Mouse (Mus musculus): ENCODE results near the gene Tnfaip2.

Gene Tnfaip2

GRCm38 (mm10) chr12:111442309-111443010 lies at the start of gene Tnfaip2:
TSS of gene Tnfaip2 (plus strand) at chr12:111442469.
- TF ChIP-seq GATA4 (IDR thresholded peaks at IDR 0.05; ENCODE audit: insufficient replicate concordance, low read length) = no peak

GRCm38 (mm10) chr12:111394008-111394407 lies 48.3 kb upstream of the Tnfaip2 start:
- TF ChIP-seq GATA4 (IDR thresholded peaks at IDR 0.05; ENCODE audit: insufficient replicate concordance, low read length) = no peak

GRCm38 (mm10) chr12:111396997-111397396 lies 45.3 kb upstream of the Tnfaip2 start:
- no peak for TF ChIP-seq GATA4 (IDR thresholded peaks at IDR 0.05; ENCODE audit: insufficient replicate concordance, low read length)

- no peak for TF ChIP-seq GATA4 (IDR thresholded peaks at IDR 0.05; ENCODE audit: insufficient replicate concordance, low read length)
Measured at GRCm38 (mm10) chr12:111401454-111402184, 40.6 kb upstream of the Tnfaip2 start.

- no peak for TF ChIP-seq GATA4 (IDR thresholded peaks at IDR 0.05; ENCODE audit: insufficient replicate concordance, low read length)
Measured at GRCm38 (mm10) chr12:111404880-111405279, 37.4 kb upstream of the Tnfaip2 start.

- TF ChIP-seq GATA4 (IDR thresholded peaks at IDR 0.05; ENCODE audit: insufficient replicate concordance, low read length) = no peak
Measured at GRCm38 (mm10) chr12:111406622-111407021, 35.6 kb upstream of the Tnfaip2 start, which contains the start of gene Lbhd2. TSS of gene Lbhd2 (plus strand) at chr12:111406809.

- no peak for TF ChIP-seq GATA4 (IDR thresholded peaks at IDR 0.05; ENCODE audit: insufficient replicate concordance, low read length)
Measured at GRCm38 (mm10) chr12:111409583-111409982, 32.7 kb upstream of the Tnfaip2 start.

- no peak for TF ChIP-seq GATA4 (IDR thresholded peaks at IDR 0.05; ENCODE audit: insufficient replicate concordance, low read length)
Measured at GRCm38 (mm10) chr12:111411631-111412355, 30.5 kb upstream of the Tnfaip2 start.

GRCm38 (mm10) chr12:111412581-111413284 lies 29.5 kb upstream of the Tnfaip2 start:
- TF ChIP-seq GATA4 (IDR thresholded peaks at IDR 0.05; ENCODE audit: insufficient replicate concordance, low read length) = no peak

GRCm38 (mm10) chr12:111413300-111413699 lies 29.0 kb upstream of the Tnfaip2 start:
- TF ChIP-seq GATA4 (IDR thresholded peaks at IDR 0.05; ENCODE audit: insufficient replicate concordance, low read length) = no peak

GRCm38 (mm10) chr12:111416921-111417779 lies 25.1 kb upstream of the Tnfaip2 start, which contains the start of gene Exoc3l4:
TSS of gene Exoc3l4 (plus strand) at chr12:111417017.
- TF ChIP-seq GATA4 (IDR thresholded peaks at IDR 0.05; ENCODE audit: insufficient replicate concordance, low read length) = no peak

GRCm38 (mm10) chr12:111419918-111420317 lies 22.4 kb upstream of the Tnfaip2 start:
- no peak for TF ChIP-seq GATA4 (IDR thresholded peaks at IDR 0.05; ENCODE audit: insufficient replicate concordance, low read length)

- TF ChIP-seq GATA4 (IDR thresholded peaks at IDR 0.05; ENCODE audit: insufficient replicate concordance, low read length) = no peak
Measured at GRCm38 (mm10) chr12:111420946-111421709, 21.1 kb upstream of the Tnfaip2 start.

Measured in liver, adult (tissue).